Mouse (Mus musculus) erythroblast, adult 5-6 weeks (primary cell): ENCODE data around the gene Ank. TPM values are rescaled to one million over a fixed set of nuclear protein-coding genes. Genes with fewer than 3 reads are reported as not detected.
"Not testable (repeated sequence)": the region's sequence is repeated elsewhere in the genome, so short reads cannot be mapped to it uniquely, and the experiment has no call there.

ENCODE experiments used
- ATAC-seq: replicated peaks from 2 replicates; pipeline ENCODE4 v1.8.0; 2016; ENCODE audit warnings: moderate number of reproducible peaks, mild to moderate bottlenecking, moderate TSS enrichment, inconsistent platforms; ENCODE audit not compliant: poor library complexity, low FRiP score, severe bottlenecking
- total RNA-seq, 2 experiments: library from RNA; stranded (forward) in 1 of 2; stranded (reverse) in 1 of 2; fragments of 150-400 nt in 1 of 2; fragments of 200-764, 138-1000 nt in 1 of 2; gene quantifications; 2 replicates each; pipeline versions ENCODE4 v1.2.3 to v1.2.4; 2015 to 2017; ENCODE audit warnings: low replicate concordance in 2 of 2

The Ank gene
- total RNA-seq, 2 experiments from 2014 or later: 98.3 to 107 TPM

- peak; percentile 62 for ATAC-seq
Observed at GRCm38 (mm10) chr15:27465391-27466005, 979 bp upstream of the Ank start.

- peak; percentile 24; the same call in 1 of the 2 replicates for ATAC-seq
Observed at GRCm38 (mm10) chr15:27467081-27467491, 609 bp downstream of the Ank start.

GRCm38 (mm10) chr15:27467641-27468040 is 1.2 kb downstream of the Ank start:
- ATAC-seq: peak; percentile 57

GRCm38 (mm10) chr15:27468822-27469488 is 2.5 kb downstream of the Ank start:
- ATAC-seq: 0 out of 2 replicates have a peak, but pooled peaks have one; percentile 19

- not testable (repeated sequence) for ATAC-seq
Observed at GRCm38 (mm10) chr15:27470346-27470745, 3.9 kb downstream of the Ank start.

- no peak for ATAC-seq
Observed at GRCm38 (mm10) chr15:27472315-27472714, 5.8 kb downstream of the Ank start.

DNA sequence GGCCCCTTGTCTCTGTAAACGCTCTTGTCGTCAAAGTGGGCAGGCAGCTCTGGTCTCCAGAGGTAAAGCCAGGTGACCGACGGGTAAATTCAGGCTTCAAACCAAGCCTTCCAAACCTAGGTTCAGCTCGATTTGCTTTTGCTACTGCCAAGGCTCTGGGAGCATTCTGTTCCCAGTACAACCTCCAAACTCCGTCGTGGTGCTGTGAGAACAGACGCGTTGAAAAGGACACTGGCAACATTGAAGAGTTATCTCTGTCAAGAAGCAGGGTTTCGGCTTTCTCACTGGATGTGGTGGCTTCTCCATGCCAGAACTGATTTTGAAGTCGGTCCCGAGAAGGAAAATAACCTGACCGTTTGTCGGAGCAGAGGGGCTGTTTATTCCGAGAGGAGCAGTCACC is 9.5 kb downstream of the Ank start:
- ATAC-seq: no peak

- 0 out of 2 replicates have a peak, but pooled peaks have one; percentile 39 for ATAC-seq
Observed at GRCm38 (mm10) chr15:27476671-27477070, 10.2 kb downstream of the Ank start.

DNA sequence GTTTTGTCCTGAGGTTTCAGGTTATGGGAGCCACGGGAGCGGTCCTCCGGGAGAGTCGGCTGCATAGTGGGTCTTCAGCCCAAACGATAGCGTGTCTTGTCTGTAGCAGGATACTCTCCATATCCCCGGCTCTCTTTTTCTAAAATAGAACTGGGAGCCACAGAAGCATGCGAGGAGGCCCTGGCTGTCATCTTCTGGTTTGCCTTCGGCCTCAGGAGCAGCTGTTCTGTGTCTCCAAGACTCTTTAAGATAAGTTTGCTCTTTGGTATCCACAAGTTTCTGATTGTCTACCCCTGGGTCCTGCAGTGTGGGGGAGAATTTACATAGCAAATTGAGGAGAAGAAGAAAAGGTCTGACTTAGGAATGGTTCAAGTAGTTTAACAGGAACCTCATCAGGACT is 10.7 kb downstream of the Ank start:
- ATAC-seq: no peak

DNA sequence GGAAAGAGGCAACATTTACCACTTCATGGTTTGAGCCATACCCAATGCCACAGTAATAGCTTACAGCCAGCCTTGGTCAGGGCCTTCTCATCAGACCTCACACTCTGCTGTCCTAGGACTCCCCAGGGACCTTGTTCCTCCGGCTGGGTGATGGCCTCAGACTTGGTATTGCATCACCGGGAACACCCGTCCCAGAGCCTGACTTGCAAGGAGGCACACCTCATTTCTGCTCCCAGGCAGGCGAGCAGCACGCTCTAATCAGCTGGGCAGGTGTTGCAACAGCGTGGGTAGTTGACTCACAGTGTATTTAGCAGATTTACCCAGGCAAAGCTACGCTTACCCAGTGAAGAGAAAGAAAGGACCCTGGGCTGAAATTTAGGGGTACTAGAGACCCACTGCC is 11.2 kb downstream of the Ank start:
- ATAC-seq: 0 out of 2 replicates have a peak, but pooled peaks have one; percentile 28

GRCm38 (mm10) chr15:27480333-27481015 is 14.0 kb downstream of the Ank start:
- no peak for ATAC-seq

DNA sequence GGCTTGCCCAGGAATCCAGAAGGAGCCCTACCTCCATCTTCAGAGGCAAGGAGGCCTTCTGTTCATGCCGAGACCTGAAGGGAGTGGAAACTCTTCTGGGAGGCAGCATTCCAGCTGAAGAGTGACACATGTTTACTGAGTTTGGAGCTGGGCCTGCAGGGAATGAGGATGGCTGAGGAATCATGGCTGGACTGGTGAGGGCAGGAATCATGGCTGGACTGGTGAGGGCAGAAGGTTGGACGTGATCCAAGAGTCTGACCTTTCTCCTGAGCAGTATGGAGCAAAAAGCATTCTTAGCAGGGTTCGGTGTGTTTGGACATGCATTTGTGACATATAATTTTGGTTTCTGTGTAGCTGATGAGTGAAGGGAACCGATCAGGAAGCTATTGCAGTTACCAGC is 15.5 kb downstream of the Ank start:
- ATAC-seq: no peak

GRCm38 (mm10) chr15:27483183-27483582 is 16.7 kb downstream of the Ank start:
- ATAC-seq: no peak

DNA sequence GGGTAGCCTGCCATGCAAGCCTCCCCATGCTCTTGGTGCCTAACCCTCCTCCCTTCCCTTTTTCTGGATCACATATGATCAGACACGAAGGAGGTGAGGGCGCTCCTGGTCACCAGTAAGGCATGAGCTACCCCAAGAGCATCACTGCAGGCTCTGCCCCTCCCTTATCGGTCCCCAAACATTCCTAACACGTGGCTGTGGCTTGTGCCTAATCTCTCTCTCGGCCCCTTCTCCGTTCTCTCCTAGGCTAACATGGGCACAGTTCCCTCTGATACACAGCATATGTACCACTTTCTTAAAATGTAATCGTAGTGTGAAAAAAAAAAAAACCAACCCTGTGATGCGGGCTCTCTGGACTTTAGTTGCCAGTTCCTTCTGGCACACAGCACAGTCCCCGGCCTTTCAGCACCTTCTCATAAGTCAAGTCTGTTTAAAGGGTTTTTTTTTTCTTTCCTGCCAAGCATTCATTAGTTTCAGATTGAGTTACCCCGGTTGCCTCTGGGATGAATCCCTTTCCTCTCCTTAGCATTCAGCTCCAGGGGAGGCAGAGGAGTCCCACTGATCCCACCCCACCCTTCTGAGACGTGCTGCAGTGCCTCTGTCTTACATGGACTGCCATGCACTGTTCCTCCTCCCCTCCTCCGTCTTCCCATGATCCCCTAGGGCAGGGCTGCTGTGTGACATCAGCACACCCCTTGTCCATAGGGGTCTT is 19.2 kb downstream of the Ank start:
- peak; percentile 97 for ATAC-seq

DNA sequence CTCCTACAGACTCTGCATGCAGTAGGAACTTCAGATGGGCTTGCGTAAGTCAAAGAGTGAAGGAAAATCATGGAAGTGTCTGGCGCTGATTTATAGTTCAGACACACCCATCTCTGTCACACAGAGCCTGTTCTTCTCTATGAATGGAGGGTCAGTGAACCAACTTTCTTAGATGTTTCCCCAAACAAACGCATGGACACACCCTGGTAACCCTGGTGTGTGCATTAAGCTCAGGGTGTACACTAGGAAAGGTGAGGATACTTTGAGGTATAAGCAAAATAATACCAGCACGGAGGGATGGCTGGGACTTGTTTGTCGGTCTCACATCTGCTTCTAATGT is 19.8 kb downstream of the Ank start:
- no peak for ATAC-seq

DNA sequence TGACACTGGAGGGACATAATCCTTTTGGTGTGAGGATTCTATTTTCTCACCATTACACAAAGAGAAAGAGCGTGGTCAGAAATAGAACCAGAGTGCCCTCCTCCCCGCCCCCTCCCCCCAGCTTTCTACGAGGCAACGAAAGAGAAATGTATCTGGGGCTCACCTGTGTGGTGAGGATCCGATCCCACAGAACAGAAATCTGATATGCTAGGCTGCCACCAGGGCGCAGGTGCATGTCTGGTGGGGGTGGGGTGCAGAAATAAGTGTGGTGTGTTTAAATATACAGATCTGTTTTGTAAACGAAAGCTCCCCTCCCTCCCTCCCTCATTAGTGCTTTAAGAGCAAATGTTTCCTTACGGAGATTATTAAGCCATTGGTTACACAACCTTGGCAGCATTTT is 20.6 kb downstream of the Ank start:
- ATAC-seq: no peak

DNA sequence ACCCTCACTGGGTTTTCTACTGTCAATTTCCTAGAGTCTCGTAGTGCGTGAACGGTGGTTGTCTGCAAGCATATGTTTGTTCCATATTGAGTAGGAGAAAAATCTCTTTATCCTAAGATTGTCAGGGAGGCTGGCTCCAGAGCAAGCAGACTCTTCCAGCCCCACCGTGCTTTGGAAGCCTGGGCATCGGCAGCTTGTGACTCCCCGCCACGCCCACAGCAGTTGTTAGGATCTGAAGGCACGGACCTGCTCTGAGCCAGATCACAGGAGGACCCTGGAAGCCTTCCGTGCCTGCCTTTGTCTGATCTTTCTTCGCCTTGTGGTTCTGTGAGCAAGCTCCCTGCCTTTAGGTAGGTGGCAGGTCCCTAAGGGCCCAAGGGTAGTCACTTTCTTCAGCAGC is 21.6 kb downstream of the Ank start:
- no peak for ATAC-seq

GRCm38 (mm10) chr15:27490676-27491075 is 24.2 kb downstream of the Ank start:
- ATAC-seq: no peak

GRCm38 (mm10) chr15:27491425-27492070 is 25.1 kb downstream of the Ank start:
- peak; percentile 32; the same call in 1 of the 2 replicates for ATAC-seq

GRCm38 (mm10) chr15:27492156-27492555 is 25.7 kb downstream of the Ank start:
- ATAC-seq: no peak
